Mouse (Mus musculus) MEL (cell line): Measurements from ENCODE around the gene Tmem253. TPM values are rescaled to one million over a fixed set of nuclear protein-coding genes. Genes with fewer than 3 reads are reported as not detected.

Experiments
- DNase-seq: peaks from one replicate; pipeline ENCODE4 v3.0.0; 2011; ENCODE audit warnings: low read depth, low spot score
- H3K27ac ChIP-seq: 2 replicates; pipeline ENCODE4 v1.5.1; 2012; ENCODE audit warnings: low read depth, mild to moderate bottlenecking, control low read depth, low read length, moderate library complexity; ENCODE audit not compliant: control insufficient read depth
- H3K27me3 ChIP-seq, 2 experiments: fragments of 150-350 bp in 1 of 2; sonication (generic) in 1 of 2; 2 replicates each; pipeline ENCODE4 v1.6.1; 2012; ENCODE audit warnings: low read length in 2 of 2, mild to moderate bottlenecking in 2 of 2, improper control_type of control experiment in 1 of 2, moderate library complexity in 1 of 2; ENCODE audit not compliant: insufficient read depth in 2 of 2, control insufficient read depth in 1 of 2
- H3K36me3 ChIP-seq, 2 experiments: 2 replicates each; pipeline ENCODE4 v1.6.1; 2012 to 2014; ENCODE audit warnings: low read length in 2 of 2, improper control_type of control experiment in 1 of 2, inconsistent platforms in 1 of 2, mild to moderate bottlenecking in 1 of 2; ENCODE audit not compliant: insufficient read depth in 2 of 2, control insufficient read depth in 1 of 2
- H3K4me1 ChIP-seq, 2 experiments: fragments of 150-350 bp in 1 of 2; sonication (generic) in 1 of 2; 2 replicates each; pipeline ENCODE4 v1.6.1; 2012; ENCODE audit warnings: low read length in 2 of 2, improper control_type of control experiment in 1 of 2, mild to moderate bottlenecking in 1 of 2; ENCODE audit not compliant: insufficient read depth in 2 of 2, control insufficient read depth in 1 of 2
- H3K4me3 ChIP-seq, 2 experiments: fragments of 150-350 bp in 1 of 2; sonication (generic) in 1 of 2; 2 replicates each; pipeline ENCODE4 v1.5.1; 2012; ENCODE audit warnings: low read depth in 2 of 2, low read length in 2 of 2, mild to moderate bottlenecking in 2 of 2, moderate library complexity in 2 of 2, control low read depth in 1 of 2, improper control_type of control experiment in 1 of 2; ENCODE audit not compliant: control insufficient read depth in 1 of 2, insufficient read depth in 1 of 2
- H3K79me2 ChIP-seq: 2 replicates; pipeline ENCODE4 v1.6.1; 2012; ENCODE audit warnings: mild to moderate bottlenecking, low read length, moderate library complexity; ENCODE audit not compliant: control insufficient read depth, poor library complexity, insufficient read depth
- H3K9ac ChIP-seq: 2 replicates; pipeline ENCODE4 v1.6.1; 2012; ENCODE audit warnings: low read depth, mild to moderate bottlenecking, control low read depth, low read length, moderate library complexity; ENCODE audit not compliant: control insufficient read depth, poor library complexity, severe bottlenecking
- H3K9me3 ChIP-seq: fragments of 150-350 bp; sonication (generic); replicated peaks from 2 replicates; pipeline ENCODE4 v1.6.1; 2012; ENCODE audit warnings: mild to moderate bottlenecking, low read length, improper control_type of control experiment, moderate library complexity; ENCODE audit not compliant: insufficient read depth
- BHLHE40 ChIP-seq: IDR thresholded peaks from 2 replicates; pipeline ENCODE4 v1.6.1; 2012; ENCODE audit warnings: low read depth, mild to moderate bottlenecking, inconsistent platforms, low read length, improper control_type of control experiment, borderline replicate concordance
- CHD1 ChIP-seq: IDR thresholded peaks from 2 replicates; pipeline ENCODE4 v1.6.1; 2012; ENCODE audit warnings: low read depth, mild to moderate bottlenecking, inconsistent platforms, low read length, improper control_type of control experiment
- CHD2 ChIP-seq: IDR thresholded peaks from 2 replicates; pipeline ENCODE4 v1.6.1; 2011; ENCODE audit warnings: low read length, improper control_type of control experiment
- CTCF ChIP-seq, 3 experiments: IDR thresholded peaks in 2 of 3; conservative IDR thresholded peaks in 1 of 3; 2 replicates each; pipeline ENCODE4 v1.5.1; 2011 to 2012; ENCODE audit warnings: low read length in 3 of 3, low read depth in 2 of 3, mild to moderate bottlenecking in 2 of 3, improper control_type of control experiment in 1 of 3, inconsistent platforms in 1 of 3, mixed read lengths in 1 of 3, moderate library complexity in 1 of 3; ENCODE audit not compliant: control insufficient read depth in 1 of 3, insufficient read depth in 1 of 3, poor library complexity in 1 of 3, severe bottlenecking in 1 of 3
- E2F4 ChIP-seq: IDR thresholded peaks from 2 replicates; pipeline ENCODE4 v1.6.1; 2011; ENCODE audit warnings: low read depth, low read length, improper control_type of control experiment, borderline replicate concordance
- ELF1 ChIP-seq: IDR thresholded peaks from 2 replicates; pipeline ENCODE4 v1.6.1; 2014; ENCODE audit warnings: low read depth, mild to moderate bottlenecking, inconsistent platforms, low read length, improper control_type of control experiment, moderate library complexity
- EP300 ChIP-seq, 2 experiments: IDR thresholded peaks; 2 replicates each; pipeline ENCODE4 v1.6.1; 2011; ENCODE audit warnings: improper control_type of control experiment in 2 of 2, low read length in 2 of 2, low read depth in 1 of 2, mild to moderate bottlenecking in 1 of 2
- ETS1 ChIP-seq: IDR thresholded peaks from 2 replicates; pipeline ENCODE4 v1.6.1; 2012; ENCODE audit warnings: low read depth, mild to moderate bottlenecking, inconsistent platforms, low read length, improper control_type of control experiment, moderate library complexity
- GABPA ChIP-seq: IDR thresholded peaks from 2 replicates; pipeline ENCODE4 v1.6.1; 2012; ENCODE audit warnings: low read depth, mild to moderate bottlenecking, inconsistent platforms, low read length, improper control_type of control experiment, moderate library complexity
- GATA1 ChIP-seq: IDR thresholded peaks from 2 replicates; pipeline ENCODE4 v1.6.1; 2011; ENCODE audit warnings: low read depth, low read length, improper control_type of control experiment
- HCFC1 ChIP-seq: IDR thresholded peaks from 2 replicates; pipeline ENCODE4 v1.6.1; 2012; ENCODE audit warnings: low read depth, mild to moderate bottlenecking, inconsistent platforms, low read length, improper control_type of control experiment, moderate library complexity
- JUND ChIP-seq: IDR thresholded peaks from 2 replicates; pipeline ENCODE4 v1.6.1; 2011; ENCODE audit warnings: low read depth, mild to moderate bottlenecking, improper control_type of control experiment, low read length
- KAT2A ChIP-seq: conservative IDR thresholded peaks from 2 replicates; pipeline ENCODE4 v1.6.1; 2012; ENCODE audit warnings: low read depth, low read length, improper control_type of control experiment, inconsistent platforms
- MAFK ChIP-seq: IDR thresholded peaks from 2 replicates; pipeline ENCODE4 v1.6.1; 2011; ENCODE audit warnings: low read depth, mild to moderate bottlenecking, low read length, improper control_type of control experiment, borderline replicate concordance
- MAX ChIP-seq: IDR thresholded peaks from 2 replicates; pipeline ENCODE4 v1.6.1; 2011; ENCODE audit warnings: low read length, improper control_type of control experiment
- MAZ ChIP-seq: IDR thresholded peaks from 2 replicates; pipeline ENCODE4 v1.6.1; 2012; ENCODE audit warnings: low read depth, mild to moderate bottlenecking, inconsistent platforms, low read length, improper control_type of control experiment
- MEF2A ChIP-seq: IDR thresholded peaks from 2 replicates; pipeline ENCODE4 v1.6.1; 2014; ENCODE audit warnings: low read depth, mild to moderate bottlenecking, inconsistent platforms, low read length, improper control_type of control experiment; ENCODE audit not compliant: poor library complexity, insufficient replicate concordance, severe bottlenecking; ENCODE audit errors: extremely low read depth
- MXI1 ChIP-seq: IDR thresholded peaks from 2 replicates; pipeline ENCODE4 v1.6.1; 2011; ENCODE audit warnings: mild to moderate bottlenecking, low read depth, low read length, improper control_type of control experiment
- MYB ChIP-seq: IDR thresholded peaks from 2 replicates; pipeline ENCODE4 v1.6.1; 2011; ENCODE audit warnings: mild to moderate bottlenecking, low read depth, low read length, improper control_type of control experiment
- MYC ChIP-seq: IDR thresholded peaks from 2 replicates; pipeline ENCODE4 v1.6.1; 2011; ENCODE audit warnings: low read depth, mild to moderate bottlenecking, low read length, improper control_type of control experiment, moderate library complexity
- NELFE ChIP-seq: IDR thresholded peaks from 2 replicates; pipeline ENCODE4 v1.6.1; 2011; ENCODE audit warnings: low read depth, low read length, improper control_type of control experiment
- NRF1 ChIP-seq: IDR thresholded peaks from 2 replicates; pipeline ENCODE4 v1.6.1; 2014; ENCODE audit warnings: low read depth, mild to moderate bottlenecking, inconsistent platforms, low read length, improper control_type of control experiment, moderate library complexity; ENCODE audit not compliant: poor library complexity, insufficient read depth, severe bottlenecking
- POLR2A ChIP-seq, 2 experiments: IDR thresholded peaks; 2 replicates each; pipeline ENCODE4 v1.6.1; 2011 to 2012; ENCODE audit warnings: low read length in 2 of 2, mild to moderate bottlenecking in 2 of 2, control low read depth in 1 of 2, improper control_type of control experiment in 1 of 2, low read depth in 1 of 2, moderate library complexity in 1 of 2; ENCODE audit not compliant: control insufficient read depth in 1 of 2, insufficient read depth in 1 of 2, poor library complexity in 1 of 2
- POLR2AphosphoS2 ChIP-seq: IDR thresholded peaks from 2 replicates; pipeline ENCODE4 v1.6.1; 2011; ENCODE audit warnings: low read length, improper control_type of control experiment
- POLR2AphosphoS5 ChIP-seq: IDR thresholded peaks from 2 replicates; pipeline ENCODE4 v1.6.1; 2012; ENCODE audit warnings: low read depth, borderline replicate concordance, mild to moderate bottlenecking, inconsistent platforms, low read length, moderate library complexity, mixed read lengths
- RAD21 ChIP-seq: IDR thresholded peaks from 2 replicates; pipeline ENCODE4 v1.6.1; 2011; ENCODE audit warnings: mild to moderate bottlenecking, low read depth, low read length, improper control_type of control experiment
- RCOR1 ChIP-seq: IDR thresholded peaks from 2 replicates; pipeline ENCODE4 v1.6.1; 2012; ENCODE audit warnings: low read depth, mild to moderate bottlenecking, inconsistent platforms, low read length, improper control_type of control experiment
- SIN3A ChIP-seq: IDR thresholded peaks from 2 replicates; pipeline ENCODE4 v1.6.1; 2012; ENCODE audit warnings: low read length, improper control_type of control experiment, inconsistent platforms
- SMC3 ChIP-seq: IDR thresholded peaks from 2 replicates; pipeline ENCODE4 v1.6.1; 2011; ENCODE audit warnings: low read depth, low read length, improper control_type of control experiment
- TAL1 ChIP-seq: IDR thresholded peaks from 2 replicates; pipeline ENCODE4 v1.6.1; 2012; ENCODE audit warnings: mild to moderate bottlenecking, inconsistent platforms, low read length, moderate library complexity, mixed read lengths
- TBP ChIP-seq: IDR thresholded peaks from 2 replicates; pipeline ENCODE4 v1.8.0; 2011; ENCODE audit warnings: low read depth, low read length, improper control_type of control experiment
- TCF12 ChIP-seq: IDR thresholded peaks from 2 replicates; pipeline ENCODE4 v1.6.1; 2014; ENCODE audit warnings: low read depth, mild to moderate bottlenecking, inconsistent platforms, low read length, improper control_type of control experiment, moderate library complexity
- USF1 ChIP-seq: IDR thresholded peaks from 2 replicates; pipeline ENCODE4 v1.6.1; 2014; ENCODE audit warnings: low read depth, mild to moderate bottlenecking, inconsistent platforms, low read length, improper control_type of control experiment, moderate library complexity
- USF2 ChIP-seq, 2 experiments: IDR thresholded peaks; 2 replicates each; pipeline ENCODE4 v1.6.1; 2011 to 2012; ENCODE audit warnings: improper control_type of control experiment in 2 of 2, low read length in 2 of 2, borderline replicate concordance in 1 of 2, inconsistent platforms in 1 of 2, low read depth in 1 of 2, mild to moderate bottlenecking in 1 of 2; ENCODE audit not compliant: insufficient read depth in 1 of 2
- ZC3H11A ChIP-seq: IDR thresholded peaks from 2 replicates; pipeline ENCODE4 v1.6.1; 2012; ENCODE audit warnings: low read depth, mild to moderate bottlenecking, inconsistent platforms, low read length, improper control_type of control experiment
- ZKSCAN1 ChIP-seq: IDR thresholded peaks from 2 replicates; pipeline ENCODE4 v1.6.1; 2012; ENCODE audit warnings: low read depth, mild to moderate bottlenecking, inconsistent platforms, low read length, improper control_type of control experiment, moderate library complexity
- ZMIZ1 ChIP-seq: IDR thresholded peaks from 2 replicates; pipeline ENCODE4 v1.6.1; 2012; ENCODE audit warnings: low read depth, mild to moderate bottlenecking, inconsistent platforms, low read length, improper control_type of control experiment, moderate library complexity
- ZNF384 ChIP-seq: IDR thresholded peaks from 2 replicates; pipeline ENCODE4 v1.6.1; 2012; ENCODE audit warnings: low read depth, mild to moderate bottlenecking, inconsistent platforms, low read length, improper control_type of control experiment
- polyA plus RNA-seq, 2 experiments: library from polyadenylated mRNA; stranded (reverse) in 1 of 2; unstranded in 1 of 2; fragments of >175 nt in 1 of 2; fragments of >200 nt in 1 of 2; gene quantifications; 2 replicates each; pipeline versions ENCODE4 v1.2.1 to v1.2.4; 2012; ENCODE audit warnings: low replicate concordance in 2 of 2, low read depth in 1 of 2; ENCODE audit not compliant: insufficient read length in 2 of 2, insufficient read depth in 1 of 2, missing spikeins in 1 of 2
- total RNA-seq: library from RNA; depleted of rRNA; stranded (reverse); fragments of 300-350 nt; gene quantifications from 2 replicates; pipeline ENCODE4 v1.2.3, GENCODE M21; 2012

Gene Tmem253
- total and polyA plus RNA-seq, 3 experiments, result 0.46 to 3.6 TPM; not detected in 1

DNA sequence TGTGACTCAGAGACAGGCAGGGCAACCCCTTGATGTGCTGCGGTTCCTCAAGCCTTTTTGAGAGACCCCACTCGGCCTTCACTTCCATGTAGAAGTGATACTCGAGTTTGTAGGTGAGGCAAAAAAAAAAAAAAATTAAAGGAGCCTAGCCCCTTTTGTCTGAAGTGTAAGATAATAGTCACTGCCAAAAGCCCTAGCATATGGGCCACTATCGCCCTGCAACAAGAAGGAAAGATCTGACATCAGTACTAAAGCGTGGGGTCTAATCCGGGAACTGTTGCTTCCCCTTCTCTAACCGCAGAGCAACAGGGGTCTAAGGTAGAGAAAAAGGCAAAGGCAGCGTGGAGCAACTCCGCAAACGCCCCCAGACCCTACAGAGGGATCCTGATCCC lies 31.6 kb upstream of the Tmem253 start:
- Histone ChIP-seq H3K4me3 (peak overlapping the region; percentile 65 to 82), H3K27ac (peak overlapping the region; percentile 88), H3K9ac (peak overlapping the region; percentile 84)
- TF ChIP-seq MAFK (no peak), TBP (no peak), POLR2A (IDR thresholded peaks at IDR 0.05; ENCODE audit: control insufficient read depth in 1 of 2, insufficient read depth in 1 of 2, low read depth in 1 of 2, low read length in 2 of 2, poor library complexity in 1 of 2) (no peak), NRF1 (no peak), NELFE (no peak; the same call in 1 of the 2 replicates), GATA1 (peak; percentile 75), MXI1 (no peak), MEF2A (no peak), MAX (no peak), EP300 (IDR thresholded peaks at IDR 0.05; ENCODE audit: low read depth in 1 of 2, low read length in 2 of 2) (peak; percentile 57 to 71; a peak in 3 of 4 replicates), MYC (0 out of 2 replicates have a peak, but pooled peaks have one; percentile 37), ETS1 (peak; percentile 88), KAT2A (no peak), TAL1 (peak; percentile 25), RAD21 (no peak), GABPA (no peak), POLR2AphosphoS2 (no peak), JUND (no peak), POLR2AphosphoS5 (no peak), TCF12 (peak; percentile 76), SIN3A (peak; percentile 38; the same call in 1 of the 2 replicates), RCOR1 (peak; percentile 37; the same call in 1 of the 2 replicates), SMC3 (no peak), ZMIZ1 (no peak), HCFC1 (no peak), MYB (no peak), CTCF (IDR thresholded peaks at IDR 0.05 in 2 of 3, conservative IDR thresholded peaks at IDR 0.05 in 1 of 3; ENCODE audit: control insufficient read depth in 1 of 3, insufficient read depth in 1 of 3, low read depth in 2 of 3, low read length in 3 of 3, poor library complexity in 1 of 3, severe bottlenecking in 1 of 3) (no peak), ZKSCAN1 (0 out of 2 replicates have a peak, but pooled peaks have one; percentile 13), ZNF384 (peak; percentile 97), E2F4 (no peak), ZC3H11A (no peak), MAZ (no peak), USF2 (IDR thresholded peaks at IDR 0.05; ENCODE audit: borderline replicate concordance in 1 of 2, insufficient read depth in 1 of 2, low read depth in 1 of 2, low read length in 2 of 2) (no peak), USF1 (no peak), ELF1 (no peak), BHLHE40 (no peak), CHD1 (no peak), CHD2 (no peak)

More for the DNA sequence above, 31.6 kb upstream of the Tmem253 start:
- H3K4me1 ChIP-seq, result peaks cover 2 to 11% of the 10 kb centered on the region in 2 experiments; a peak in 3 of 4 replicates
- no peaks in the 10 kb centered on the region for H3K9me3 ChIP-seq
- no peaks in the 10 kb centered on the region; the same call in 1 of the 2 replicates for H3K79me2 ChIP-seq
- peak; percentile 78 for DNase-seq
- H3K36me3 ChIP-seq, result peaks cover 0 to 16% of the 10 kb centered on the region in 2 experiments; a peak in 2 of 4 replicates
- H3K27me3 ChIP-seq, result peaks cover 0 to 3% of the 10 kb centered on the region in 2 experiments; a peak in 3 of 4 replicates
